Mouse (Mus musculus) E14TG2a.4 (cell line): Measurements from ENCODE around the gene Gm10337.

ENCODE experiments used
- H3K27me3 ChIP-seq: 2 replicates; pipeline ENCODE4 v1.6.1; 2014; ENCODE audit warnings: low read length, control low read depth; ENCODE audit not compliant: insufficient read depth
- H3K36me3 ChIP-seq: 2 replicates; pipeline ENCODE4 v1.6.1; 2014; ENCODE audit warnings: low read length, control low read depth; ENCODE audit not compliant: insufficient read depth
- H3K4me1 ChIP-seq: replicated peaks from 2 replicates; pipeline ENCODE4 v1.6.1; 2014; ENCODE audit warnings: low read depth, low read length, control low read depth
- H3K4me3 ChIP-seq: replicated peaks from 2 replicates; pipeline ENCODE4 v1.5.1; 2014; ENCODE audit warnings: mild to moderate bottlenecking, low read length
- H3K9me3 ChIP-seq: 2 replicates; pipeline ENCODE4 v1.6.1; 2014; ENCODE audit warnings: low read length, control low read depth
- CTCF ChIP-seq: conservative IDR thresholded peaks from 2 replicates; pipeline ENCODE4 v1.5.1; 2014; ENCODE audit warnings: low read length
- NANOG ChIP-seq: IDR thresholded peaks from 2 replicates; pipeline ENCODE4 v1.6.1; 2014; ENCODE audit warnings: borderline replicate concordance, low read length, mixed read lengths
- POU5F1 ChIP-seq: IDR thresholded peaks from 2 replicates; pipeline ENCODE4 v1.6.1; 2014; ENCODE audit warnings: low read length, borderline replicate concordance

The Gm10337 gene

DNA sequence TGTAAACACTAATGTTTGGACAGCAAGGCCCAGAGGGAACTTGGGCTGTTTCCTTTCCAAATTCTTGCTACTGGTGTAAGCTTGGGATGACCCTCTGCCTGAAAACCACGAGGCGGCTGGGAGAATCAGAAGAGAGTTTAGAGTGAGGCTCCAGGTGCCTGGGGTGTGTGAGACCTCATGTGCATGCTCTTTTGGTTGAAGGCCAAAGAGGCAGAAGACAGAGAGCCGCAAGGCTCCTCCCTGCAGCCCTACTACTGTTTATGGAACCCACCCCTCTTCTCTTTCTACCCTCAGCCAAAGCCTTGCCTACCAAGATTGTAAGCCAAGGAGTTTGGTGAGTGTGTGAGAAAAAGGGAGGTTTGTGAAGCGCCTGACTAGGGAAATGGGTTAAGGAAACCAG, 12.3 kb downstream of the Gm10337 start:
- Histone ChIP-seq H3K27me3 (no peaks in the 10 kb centered on the region), H3K9me3 (no peaks in the 10 kb centered on the region), H3K4me1 (peaks cover 62% of the 10 kb centered on the region), H3K36me3 (peaks cover 14% of the 10 kb centered on the region), H3K4me3 (peak overlapping the region; percentile 86)
- TF ChIP-seq POU5F1: no peak
- TF ChIP-seq NANOG: no peak
- TF ChIP-seq CTCF: no peak

DNA sequence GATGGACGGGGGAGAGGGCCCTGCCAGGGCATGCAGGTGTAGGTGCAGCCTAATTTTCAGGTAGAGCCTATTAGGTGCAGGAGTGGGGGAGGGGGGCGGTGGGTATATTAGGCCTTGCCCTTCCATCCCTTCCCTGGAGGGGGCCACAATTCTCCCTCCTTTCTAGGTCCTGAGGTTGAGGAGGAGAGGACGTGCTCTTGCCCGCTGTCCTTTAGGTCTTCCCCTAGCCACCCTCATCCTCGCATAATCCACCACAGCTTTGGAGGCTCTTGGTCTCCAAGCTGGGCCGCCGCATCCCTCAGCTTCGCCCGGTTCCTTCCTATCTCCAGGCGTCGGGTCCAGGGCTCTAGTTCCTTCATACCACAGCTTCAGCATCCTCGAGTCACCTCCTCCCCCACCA, 12.8 kb downstream of the Gm10337 start:
- Histone ChIP-seq H3K36me3 (peaks cover 20% of the 10 kb centered on the region), H3K4me3 (peak overlapping the region; percentile 86)
- TF ChIP-seq POU5F1: no peak
- no peak for TF ChIP-seq NANOG
- no peak for TF ChIP-seq CTCF

DNA sequence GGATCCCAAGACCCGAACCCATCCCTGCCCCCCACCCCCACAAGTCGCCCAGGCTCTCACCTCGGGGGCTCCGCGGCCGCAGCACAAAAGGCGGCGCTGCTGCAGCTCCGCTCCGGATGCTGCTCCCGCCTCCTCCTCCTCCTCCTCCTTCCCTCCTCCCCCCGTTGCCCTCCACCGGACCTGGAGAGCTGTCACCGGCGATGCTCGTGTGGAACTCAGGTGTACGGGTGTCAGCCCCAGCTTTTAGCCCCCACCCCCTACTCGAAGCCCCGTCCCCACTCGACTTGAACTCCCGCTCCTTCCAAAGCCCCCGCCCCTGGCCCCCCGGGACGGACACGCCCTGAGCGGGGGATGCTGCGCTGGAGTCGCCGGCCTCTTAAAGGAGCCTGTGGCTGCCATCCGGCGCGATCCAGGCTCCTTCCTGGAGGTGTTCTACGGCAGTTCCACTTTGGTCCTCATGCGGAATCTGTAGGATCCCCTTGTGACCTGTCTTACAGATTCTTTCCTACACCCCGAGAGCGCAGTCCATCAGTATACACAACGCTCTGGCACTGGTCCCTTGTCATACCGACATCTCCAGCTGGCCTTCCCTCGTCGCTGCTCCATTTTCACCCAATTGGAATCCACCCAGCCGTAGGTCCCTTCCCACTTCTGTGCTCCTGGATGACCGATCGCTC, 13.3 kb downstream of the Gm10337 start, which contains the start of gene Map3k12:
Gene Map3k12, minus strand, starts transcription at position 337 of the 677 bp plus-strand sequence.
- Histone ChIP-seq H3K36me3 (peaks cover 25% of the 10 kb centered on the region), H3K4me1 (peaks cover 62% of the 10 kb centered on the region), H3K9me3 (no peaks in the 10 kb centered on the region), H3K4me3 (peak within 1 kb of the TSS; percentile 86), H3K27me3 (no peaks in the 10 kb centered on the region)
- TF ChIP-seq POU5F1 (no peak), NANOG (no peak; the same call in 1 of the 2 replicates), CTCF (no peak)

More for the DNA sequence above, 12.8 kb downstream of the Gm10337 start:
- Histone ChIP-seq H3K27me3 (no peaks in the 10 kb centered on the region), H3K4me1 (peaks cover 62% of the 10 kb centered on the region), H3K9me3 (no peaks in the 10 kb centered on the region)

DNA sequence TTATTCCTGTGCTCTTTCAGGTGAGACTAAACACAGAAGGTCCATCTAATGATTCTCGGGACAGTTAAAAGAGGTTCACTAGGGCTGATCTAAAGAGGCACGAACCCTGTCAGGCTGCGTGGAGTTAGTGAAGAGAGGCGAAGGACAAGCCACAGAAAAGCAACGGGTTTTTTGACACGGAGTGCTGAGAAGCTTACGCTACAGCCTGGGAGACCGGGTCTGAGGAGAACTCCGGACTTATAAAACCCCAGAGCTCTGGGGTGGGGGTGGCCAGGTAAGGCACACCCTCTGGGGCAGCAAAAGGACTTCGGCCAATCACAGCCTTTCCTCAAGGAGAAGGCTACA, 14.1 kb downstream of the Gm10337 start:
- H3K4me1 ChIP-seq: peaks cover 62% of the 10 kb centered on the region
- H3K4me3 ChIP-seq: peak overlapping the region; percentile 86
- no peak for TF ChIP-seq POU5F1
- H3K9me3 ChIP-seq: no peaks in the 10 kb centered on the region
- peaks cover 33% of the 10 kb centered on the region for H3K36me3 ChIP-seq
- H3K27me3 ChIP-seq: no peaks in the 10 kb centered on the region

DNA sequence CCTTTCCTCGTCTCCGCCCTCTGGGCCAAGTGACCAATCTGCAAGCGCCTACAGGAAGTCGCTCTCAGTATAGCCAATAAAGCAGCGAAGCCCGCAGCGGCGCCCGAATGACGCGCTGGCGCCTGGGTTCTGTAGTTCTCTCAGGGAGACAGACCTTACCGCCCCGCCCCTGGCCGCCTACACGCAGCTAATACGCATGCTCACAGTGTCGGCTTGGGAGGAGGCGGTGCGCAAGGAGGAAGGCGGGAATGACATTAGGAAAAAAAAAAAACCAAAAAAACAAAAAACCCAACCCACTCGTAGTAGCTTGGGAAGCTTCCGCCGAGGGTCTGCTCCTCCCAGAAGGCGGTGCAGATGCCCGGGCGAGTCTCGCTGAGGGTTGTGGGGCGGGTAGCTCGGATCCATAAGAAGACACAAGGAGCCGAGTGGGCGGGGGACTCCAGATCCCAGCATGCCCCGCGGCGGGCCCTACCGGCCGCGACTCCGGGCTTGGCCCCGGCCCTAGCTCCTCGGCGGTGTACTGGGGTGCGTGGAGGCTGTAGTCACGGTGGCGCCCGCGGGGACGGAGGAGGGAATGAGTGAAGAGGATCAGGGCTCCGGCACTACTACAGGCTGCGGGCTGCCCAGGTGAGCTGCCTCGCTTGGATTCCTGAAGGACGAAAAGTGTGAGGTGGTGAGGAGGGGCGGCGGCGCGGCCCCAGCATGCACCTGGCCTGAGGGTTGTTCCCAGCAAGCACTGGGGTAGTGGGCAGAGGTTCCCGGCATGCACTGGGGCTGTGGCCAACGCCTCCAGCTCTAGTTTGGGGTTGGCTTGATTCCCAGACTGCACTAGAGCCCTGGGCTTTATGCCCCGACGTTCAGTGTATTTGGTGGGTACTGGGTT, 14.7 kb downstream of the Gm10337 start, which contains the start of gene Tarbp2:
Gene Tarbp2, plus strand, starts transcription at position 217 of the 883 bp plus-strand sequence.
- H3K9me3 ChIP-seq: no peaks in the 10 kb centered on the region
- H3K4me1 ChIP-seq: peaks cover 58% of the 10 kb centered on the region
- H3K36me3 ChIP-seq: peaks cover 38% of the 10 kb centered on the region
- no peaks in the 10 kb centered on the region for H3K27me3 ChIP-seq
- H3K4me3 ChIP-seq: peak within 1 kb of the TSS; percentile 86
- no peak for TF ChIP-seq POU5F1
- no peak for TF ChIP-seq NANOG
- TF ChIP-seq CTCF: no peak

DNA sequence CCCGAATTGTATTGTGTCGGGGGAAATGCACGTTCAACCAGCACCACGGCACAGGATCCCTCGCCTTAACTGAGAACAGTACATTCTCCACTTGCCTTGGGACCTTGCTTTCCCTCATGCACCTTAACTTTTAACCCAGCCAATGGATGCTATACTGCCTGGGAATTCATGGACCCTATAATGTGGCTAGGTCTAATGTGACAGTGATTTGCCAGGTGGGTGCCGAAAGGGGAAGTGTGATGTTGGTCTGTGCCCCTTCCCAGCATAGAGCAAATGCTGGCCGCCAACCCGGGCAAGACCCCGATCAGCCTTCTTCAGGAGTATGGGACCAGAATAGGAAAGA, 15.3 kb downstream of the Gm10337 start:
- H3K4me1 ChIP-seq: peaks cover 59% of the 10 kb centered on the region
- TF ChIP-seq POU5F1 (no peak), CTCF (no peak), NANOG (no peak)
- peaks cover 43% of the 10 kb centered on the region for H3K36me3 ChIP-seq
- no peaks in the 10 kb centered on the region for H3K9me3 ChIP-seq
- no peaks in the 10 kb centered on the region for H3K27me3 ChIP-seq
- peak overlapping the region; percentile 86 for H3K4me3 ChIP-seq

DNA sequence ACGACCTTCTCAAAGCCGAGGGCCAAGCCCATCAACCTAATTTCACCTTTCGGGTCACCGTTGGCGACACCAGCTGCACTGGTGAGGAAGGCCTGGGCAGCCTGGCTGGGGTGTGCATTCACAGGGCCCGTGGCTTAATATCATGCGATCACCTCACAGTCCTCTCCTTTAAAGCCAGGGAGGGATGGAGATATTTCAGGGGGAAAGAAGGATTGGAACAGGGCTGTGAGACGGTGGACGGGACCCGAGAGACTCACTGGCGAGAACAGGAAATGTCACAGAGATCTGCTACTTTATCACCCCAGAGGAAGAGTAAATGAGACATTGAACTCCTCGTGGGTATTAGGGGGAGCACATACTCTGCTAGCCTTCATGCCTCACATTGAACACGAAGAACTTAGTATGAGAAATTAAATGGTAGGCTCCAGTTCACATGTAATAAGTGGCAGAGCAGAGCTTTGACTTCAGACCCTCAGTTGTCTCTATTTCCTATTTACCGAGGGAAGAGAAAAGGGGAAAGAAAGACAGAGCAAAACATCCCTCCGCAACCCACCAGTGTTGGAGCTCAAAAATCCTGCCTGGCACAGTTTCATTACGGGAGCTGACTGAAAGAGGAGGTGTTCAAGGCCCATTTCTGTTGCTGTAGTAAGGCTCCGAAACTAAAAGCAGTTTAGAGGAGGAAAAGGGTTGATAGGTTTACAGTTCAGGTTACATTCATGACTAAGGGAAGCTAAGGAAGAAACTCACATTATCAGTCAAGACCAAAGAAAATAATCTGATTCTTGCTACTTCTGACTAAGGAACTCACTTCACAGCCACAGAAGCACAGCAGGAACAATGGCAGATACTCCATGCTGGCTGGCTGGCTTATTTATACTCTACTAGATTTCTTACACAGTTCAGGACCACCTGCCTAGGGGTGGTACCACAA, 16.0 kb downstream of the Gm10337 start:
- TF ChIP-seq NANOG (no peak), CTCF (no peak), POU5F1 (no peak)
- no peaks in the 10 kb centered on the region for H3K27me3 ChIP-seq

DNA sequence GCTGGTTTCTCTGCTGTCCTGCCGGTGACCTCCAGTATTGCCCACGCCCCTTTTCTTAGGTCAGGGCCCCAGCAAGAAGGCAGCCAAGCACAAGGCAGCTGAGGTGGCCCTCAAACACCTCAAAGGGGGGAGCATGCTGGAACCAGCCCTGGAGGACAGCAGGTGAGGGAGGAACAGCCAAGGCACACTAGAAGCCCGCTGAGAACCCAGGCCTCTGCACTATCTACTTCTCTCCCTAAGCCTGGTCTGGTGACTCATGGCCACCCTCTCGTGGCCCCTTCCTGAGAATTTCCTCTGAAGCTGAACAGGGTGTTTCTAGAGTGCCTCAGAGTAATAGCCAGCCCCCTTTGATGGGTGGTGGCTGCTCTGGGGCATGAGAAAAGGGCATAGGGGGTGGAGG, 16.9 kb downstream of the Gm10337 start:
- no peaks in the 10 kb centered on the region for H3K27me3 ChIP-seq
- H3K4me3 ChIP-seq: peak overlapping the region; percentile 26
- H3K36me3 ChIP-seq: peaks cover 58% of the 10 kb centered on the region
- no peaks in the 10 kb centered on the region for H3K9me3 ChIP-seq
- TF ChIP-seq CTCF: no peak
- TF ChIP-seq POU5F1: no peak
- no peak for TF ChIP-seq NANOG
- H3K4me1 ChIP-seq: peaks cover 62% of the 10 kb centered on the region

More for the DNA sequence above, 16.0 kb downstream of the Gm10337 start:
- Histone ChIP-seq H3K4me1 (peaks cover 65% of the 10 kb centered on the region), H3K9me3 (no peaks in the 10 kb centered on the region), H3K36me3 (peaks cover 49% of the 10 kb centered on the region), H3K4me3 (peak overlapping the region; percentile 86)
